Mouse (Mus musculus) intestine, embryonic 15.5 days (tissue): ENCODE measurements at regions not wholly inside any gene's neighbourhood (a gene's known extent, or its start where the extent isn't known, plus 50 kb on each side); places are given as distances from the start of the nearest gene placed in this dataset.

ENCODE experiments used
- ATAC-seq: fragments of 200-750 bp; cut with Nextera tagmentation; 2 replicates; pipeline ENCODE4 v1.8.0; 2017; ENCODE audit warnings: moderate TSS enrichment, moderate library complexity
- H3K27ac ChIP-seq: fragments of 300-500 bp; sonication (generic); 2 replicates; pipeline ENCODE4 v1.5.1; 2015; ENCODE audit warnings: mild to moderate bottlenecking, inconsistent platforms
- H3K27me3 ChIP-seq: fragments of 300-500 bp; sonication (generic); replicated peaks from 2 replicates; pipeline ENCODE4 v1.6.1; 2015; ENCODE audit warnings: inconsistent platforms
- H3K36me3 ChIP-seq: fragments of 300-500 bp; sonication (generic); 2 replicates; pipeline ENCODE4 v1.6.1; 2015; ENCODE audit warnings: inconsistent platforms
- H3K4me1 ChIP-seq: fragments of 300-500 bp; sonication (generic); replicated peaks from 2 replicates; pipeline ENCODE4 v1.6.1; 2015; ENCODE audit warnings: inconsistent platforms
- H3K4me2 ChIP-seq: fragments of 300-500 bp; sonication (generic); replicated peaks from 2 replicates; pipeline ENCODE4 v1.6.1; 2015; ENCODE audit warnings: mild to moderate bottlenecking, inconsistent platforms
- H3K4me3 ChIP-seq: fragments of 300-500 bp; sonication (generic); replicated peaks from 2 replicates; pipeline ENCODE4 v1.5.1; 2015; ENCODE audit warnings: inconsistent platforms
- H3K9ac ChIP-seq: fragments of 300-500 bp; sonication (generic); 2 replicates; pipeline ENCODE4 v1.6.1; 2015; ENCODE audit warnings: inconsistent platforms
- H3K9me3 ChIP-seq: fragments of 300-500 bp; sonication (generic); 2 replicates; pipeline ENCODE4 v1.6.1; 2016; ENCODE audit warnings: inconsistent platforms
- WGBS: fragments of 180-500 bp; shearing (Covaris S2); methylation state at CpG from one replicate; pipeline ENCODE4 v1.1.7; 2015; 5-methylcytosine and 5-hydroxymethylcytosine counted together

- no peak overlapping the region for H3K27ac ChIP-seq
- no peak overlapping the region for H3K4me3 ChIP-seq
- H3K4me1 ChIP-seq = no peaks in the 10 kb centered on the region
- H3K4me2 ChIP-seq = no peak overlapping the region
- no peaks in the 10 kb centered on the region for H3K27me3 ChIP-seq
- no peak overlapping the region for H3K9ac ChIP-seq
- WGBS = 49% methylated on average over 8 of the region's 8 CpGs
- ATAC-seq = no peak
- no peaks in the 10 kb centered on the region for H3K36me3 ChIP-seq
- H3K9me3 ChIP-seq = no peaks in the 10 kb centered on the region
These were observed 122.4 kb upstream of the Dio3 start for GRCm38 (mm10) chr12:110156441-110156840.

GRCm38 (mm10) chr12:110157998-110158747 is 120.7 kb upstream of the Dio3 start:
- Histone ChIP-seq H3K27me3 (no peaks in the 10 kb centered on the region), H3K9me3 (no peaks in the 10 kb centered on the region), H3K4me2 (no peak overlapping the region), H3K4me3 (no peak overlapping the region), H3K36me3 (no peaks in the 10 kb centered on the region), H3K27ac (no peak overlapping the region), H3K4me1 (no peaks in the 10 kb centered on the region), H3K9ac (no peak overlapping the region)
- WGBS = 66% methylated on average over 16 of the region's 16 CpGs
- no peak for ATAC-seq

- H3K27me3 ChIP-seq = no peaks in the 10 kb centered on the region
- H3K9ac ChIP-seq = no peak overlapping the region
- H3K4me2 ChIP-seq = no peak overlapping the region
- H3K4me3 ChIP-seq = no peak overlapping the region
- H3K36me3 ChIP-seq = no peaks in the 10 kb centered on the region
- no peak overlapping the region for H3K27ac ChIP-seq
- no peaks in the 10 kb centered on the region for H3K9me3 ChIP-seq
- WGBS = 97% methylated on average over 4 of the region's 4 CpGs
- no peaks in the 10 kb centered on the region for H3K4me1 ChIP-seq
- no peak for ATAC-seq
These were observed 117.6 kb upstream of the Dio3 start for GRCm38 (mm10) chr12:110161306-110161705.

GRCm38 (mm10) chr12:110165462-110165861 is 113.4 kb upstream of the Dio3 start:
- H3K27me3 ChIP-seq = no peaks in the 10 kb centered on the region
- WGBS = 86% methylated on average over 13 of the region's 13 CpGs
- H3K4me2 ChIP-seq = no peak overlapping the region
- no peak overlapping the region for H3K4me3 ChIP-seq
- no peak overlapping the region for H3K27ac ChIP-seq
- no peaks in the 10 kb centered on the region for H3K4me1 ChIP-seq
- no peak overlapping the region for H3K9ac ChIP-seq
- no peaks in the 10 kb centered on the region for H3K9me3 ChIP-seq
- no peak for ATAC-seq
- no peaks in the 10 kb centered on the region for H3K36me3 ChIP-seq

- Histone ChIP-seq H3K9me3 (no peaks in the 10 kb centered on the region), H3K4me3 (no peak overlapping the region), H3K4me2 (no peak overlapping the region), H3K9ac (no peak overlapping the region), H3K27ac (no peak overlapping the region), H3K36me3 (no peaks in the 10 kb centered on the region), H3K4me1 (no peaks in the 10 kb centered on the region), H3K27me3 (no peaks in the 10 kb centered on the region)
- WGBS = 70% methylated on average over 4 of the region's 4 CpGs
- ATAC-seq = no peak
These were observed 110.5 kb upstream of the Dio3 start for GRCm38 (mm10) chr12:110168407-110168806.

- H3K9ac ChIP-seq = no peak overlapping the region
- 89% methylated on average over 1 of the region's 1 CpGs for WGBS
- no peaks in the 10 kb centered on the region for H3K27me3 ChIP-seq
- H3K36me3 ChIP-seq = no peaks in the 10 kb centered on the region
- H3K4me1 ChIP-seq = no peaks in the 10 kb centered on the region
- no peaks in the 10 kb centered on the region for H3K9me3 ChIP-seq
- no peak overlapping the region for H3K27ac ChIP-seq
- ATAC-seq = no peak
- H3K4me2 ChIP-seq = no peak overlapping the region
- H3K4me3 ChIP-seq = no peak overlapping the region
These were observed 109.6 kb upstream of the Dio3 start for GRCm38 (mm10) chr12:110169261-110169660.

GRCm38 (mm10) chr12:110170496-110170895 is 108.4 kb upstream of the Dio3 start:
- Histone ChIP-seq H3K36me3 (no peaks in the 10 kb centered on the region), H3K4me2 (no peak overlapping the region), H3K4me1 (no peaks in the 10 kb centered on the region), H3K9me3 (no peaks in the 10 kb centered on the region), H3K27me3 (no peaks in the 10 kb centered on the region), H3K27ac (no peak overlapping the region), H3K4me3 (no peak overlapping the region), H3K9ac (no peak overlapping the region)
- no peak for ATAC-seq
- WGBS = 83% methylated on average over 8 of the region's 8 CpGs

GRCm38 (mm10) chr12:110177826-110178225 is 101.0 kb upstream of the Dio3 start:
- H3K27me3 ChIP-seq = no peaks in the 10 kb centered on the region
- no peak overlapping the region for H3K4me2 ChIP-seq
- H3K27ac ChIP-seq = no peak overlapping the region
- H3K36me3 ChIP-seq = no peaks in the 10 kb centered on the region
- no peak for ATAC-seq
- H3K9me3 ChIP-seq = no peaks in the 10 kb centered on the region
- no peaks in the 10 kb centered on the region for H3K4me1 ChIP-seq
- no peak overlapping the region for H3K4me3 ChIP-seq
- no peak overlapping the region for H3K9ac ChIP-seq
- 72% methylated on average over 2 of the region's 2 CpGs for WGBS

- Histone ChIP-seq H3K27ac (no peak overlapping the region), H3K4me1 (peaks cover 6% of the 10 kb centered on the region), H3K9ac (no peak overlapping the region), H3K4me2 (no peak overlapping the region), H3K27me3 (peaks cover 31% of the 10 kb centered on the region), H3K4me3 (no peak overlapping the region), H3K36me3 (no peaks in the 10 kb centered on the region), H3K9me3 (no peaks in the 10 kb centered on the region)
- no peak for ATAC-seq
- WGBS = 56% methylated on average over 6 of the region's 6 CpGs
These were observed 95.4 kb upstream of the Dio3 start for GRCm38 (mm10) chr12:110183473-110183872.

GRCm38 (mm10) chr12:110185399-110185798 is 93.5 kb upstream of the Dio3 start:
- ATAC-seq = no peak
- Histone ChIP-seq H3K4me2 (no peak overlapping the region), H3K4me3 (no peak overlapping the region), H3K36me3 (no peaks in the 10 kb centered on the region), H3K27ac (no peak overlapping the region), H3K9ac (no peak overlapping the region), H3K27me3 (peaks cover 41% of the 10 kb centered on the region), H3K9me3 (no peaks in the 10 kb centered on the region), H3K4me1 (peaks cover 15% of the 10 kb centered on the region)
- 69% methylated on average over 9 of the region's 9 CpGs for WGBS

GRCm38 (mm10) chr12:110186381-110186780 is 92.5 kb upstream of the Dio3 start:
- no peak overlapping the region for H3K9ac ChIP-seq
- no peaks in the 10 kb centered on the region for H3K9me3 ChIP-seq
- WGBS = 62% methylated on average over 3 of the region's 3 CpGs
- no peak overlapping the region for H3K27ac ChIP-seq
- ATAC-seq = no peak
- H3K27me3 ChIP-seq = peaks cover 44% of the 10 kb centered on the region
- H3K4me1 ChIP-seq = peaks cover 15% of the 10 kb centered on the region
- H3K36me3 ChIP-seq = no peaks in the 10 kb centered on the region
- H3K4me3 ChIP-seq = no peak overlapping the region
- H3K4me2 ChIP-seq = no peak overlapping the region

- H3K27ac ChIP-seq = no peak overlapping the region
- no peaks in the 10 kb centered on the region for H3K9me3 ChIP-seq
- 40% methylated on average over 10 of the region's 10 CpGs for WGBS
- ATAC-seq = no peak
- no peak overlapping the region for H3K4me2 ChIP-seq
- peaks cover 15% of the 10 kb centered on the region for H3K4me1 ChIP-seq
- H3K4me3 ChIP-seq = no peak overlapping the region
- no peaks in the 10 kb centered on the region for H3K36me3 ChIP-seq
- peaks cover 44% of the 10 kb centered on the region for H3K27me3 ChIP-seq
- H3K9ac ChIP-seq = no peak overlapping the region
These were observed 92.0 kb upstream of the Dio3 start for GRCm38 (mm10) chr12:110186911-110187245.
